Mouse (Mus musculus) bone marrow, adult 2 months (tissue): ENCODE results near the gene Ywhab. TPM values are rescaled to one million over a fixed set of nuclear protein-coding genes. Genes with fewer than 3 reads are reported as not detected.
A peak's percentile ranks its signal among the peaks of the same experiment; 100 is the strongest.

Source experiments
- H3K27ac ChIP-seq: fragments of 200-500 bp; 2 replicates; pipeline ENCODE4 v1.5.1; 2012; ENCODE audit warnings: low read depth, mild to moderate bottlenecking, control low read depth, inconsistent platforms, low read length; ENCODE audit not compliant: control insufficient read depth, poor library complexity, insufficient read depth
- H3K4me1 ChIP-seq: fragments of 200-500 bp; 2 replicates; pipeline ENCODE4 v1.6.1; 2011; ENCODE audit warnings: low read length; ENCODE audit not compliant: control insufficient read depth, insufficient read depth
- H3K4me3 ChIP-seq: fragments of 200-500 bp; replicated peaks from 2 replicates; pipeline ENCODE3; 2011; ENCODE audit warnings: mild to moderate bottlenecking, low read depth, low read length, control low read depth; ENCODE audit not compliant: control insufficient read depth
- CTCF ChIP-seq: fragments of 200-500 bp; IDR thresholded peaks from 2 replicates; pipeline ENCODE4 v1.5.1; 2011; ENCODE audit warnings: low read length, control low read depth; ENCODE audit not compliant: control insufficient read depth, insufficient read depth
- POLR2A ChIP-seq: fragments of 200-500 bp; IDR thresholded peaks from 2 replicates; pipeline ENCODE4 v1.6.1; 2011; ENCODE audit warnings: low read depth, mild to moderate bottlenecking, control low read depth, low read length, borderline replicate concordance; ENCODE audit not compliant: control insufficient read depth
- WGBS: fragments of 180-500 bp; shearing (Covaris S2); methylation state at CpG from one replicate; pipeline ENCODE4 v1.1.7; 2018; 5-methylcytosine and 5-hydroxymethylcytosine counted together
- polyA plus RNA-seq: library from polyadenylated mRNA; stranded (reverse); fragments of >200 nt; gene quantifications from 2 replicates; pipeline ENCODE4 v1.2.4, GENCODE M21; 2011; ENCODE audit warnings: low replicate concordance; ENCODE audit not compliant: missing spikeins, insufficient read depth, insufficient read length

The Ywhab gene
- polyA plus RNA-seq, 1 experiment: 61.2 TPM

DNA sequence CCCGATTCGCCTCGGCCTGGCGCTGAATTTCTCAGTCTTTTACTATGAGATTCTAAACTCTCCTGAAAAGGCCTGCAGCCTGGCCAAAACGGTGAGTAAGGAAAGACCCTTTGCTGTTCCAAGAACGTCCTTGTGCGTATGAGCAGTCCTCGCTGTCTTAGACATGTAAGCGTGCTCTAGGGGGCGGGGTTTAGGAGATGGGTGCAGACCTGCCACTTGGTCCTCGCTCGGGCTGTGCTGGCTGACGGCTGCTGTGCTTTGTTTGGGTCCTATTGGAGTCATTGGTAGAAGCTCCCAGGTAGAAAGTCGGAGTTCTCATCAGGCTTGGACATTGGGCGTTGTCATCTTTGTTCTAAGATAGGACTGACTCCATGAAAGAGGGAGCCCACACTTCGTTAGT is 20.5 kb downstream of the Ywhab start:
- WGBS: 92% methylated on average over 16 of the region's 16 CpGs
- Histone ChIP-seq H3K4me1 (peaks cover 4% of the 10 kb centered on the region; the same call in 1 of the 2 replicates), H3K4me3 (no peak overlapping the region), H3K27ac (no peak overlapping the region)
- no peak for TF ChIP-seq POLR2A
- no peak for TF ChIP-seq CTCF

DNA sequence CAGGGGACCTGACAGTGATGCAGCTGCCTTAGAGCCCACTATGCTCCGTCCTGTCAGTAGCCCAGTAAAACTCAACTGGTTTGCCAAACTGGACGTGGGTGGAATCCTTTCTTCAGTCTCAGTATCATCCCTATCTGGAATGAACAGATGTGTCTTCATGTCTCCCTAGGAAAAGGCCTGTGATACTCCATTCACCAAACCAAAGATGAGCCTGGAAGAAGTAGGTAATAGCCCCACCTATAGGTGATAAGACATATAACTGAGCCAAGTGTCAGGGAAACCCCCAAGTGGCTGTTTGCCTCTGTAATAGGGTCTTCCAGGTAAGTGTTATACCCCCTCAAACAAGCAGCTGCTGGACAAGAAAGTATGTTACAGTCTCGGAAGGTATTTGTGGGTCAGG is 24.1 kb downstream of the Ywhab start:
- TF ChIP-seq POLR2A (no peak), CTCF (no peak)
- no peak overlapping the region for H3K27ac ChIP-seq
- WGBS: 85% methylated on average over 3 of the region's 3 CpGs
- H3K4me1 ChIP-seq: no peaks in the 10 kb centered on the region; the same call in 1 of the 2 replicates
- no peak overlapping the region for H3K4me3 ChIP-seq

DNA sequence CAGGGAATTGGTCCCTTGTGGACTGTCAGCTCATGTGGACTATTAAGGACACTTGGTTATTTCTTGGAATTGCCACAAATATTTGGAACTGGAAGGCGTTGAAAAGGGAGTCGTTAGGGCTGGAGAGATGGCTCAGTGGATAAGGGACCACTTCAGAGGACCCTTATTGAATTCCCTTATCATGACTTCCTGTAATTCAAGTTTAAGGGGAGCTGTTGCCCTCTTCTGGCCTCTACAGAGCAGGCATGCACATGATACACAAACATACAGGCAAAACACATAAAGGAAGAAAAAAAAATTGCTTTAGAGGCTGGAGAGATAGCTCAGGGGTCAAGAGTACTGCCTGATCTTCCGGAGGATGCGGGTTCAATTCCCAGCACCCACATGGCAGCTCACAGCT is 25.2 kb downstream of the Ywhab start:
- TF ChIP-seq POLR2A (no peak), CTCF (no peak)

DNA sequence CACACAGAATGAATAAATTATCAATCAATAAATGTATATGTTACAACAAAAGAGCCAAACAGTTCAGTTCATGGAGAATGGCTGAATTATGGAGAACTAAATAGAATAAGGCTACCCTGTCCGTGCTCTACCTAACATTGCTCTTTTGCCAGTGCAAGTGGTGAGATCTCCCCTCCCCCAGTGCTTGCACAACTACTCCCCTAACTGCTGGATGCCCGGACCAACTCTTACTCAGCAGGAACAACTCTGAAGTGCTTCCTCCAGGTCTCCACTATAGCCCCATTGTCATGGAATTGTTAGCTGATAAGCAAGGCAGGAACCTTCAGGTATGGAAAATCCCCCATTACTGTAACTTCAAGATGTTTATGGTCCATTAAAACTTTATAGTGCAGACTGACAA is 27.3 kb downstream of the Ywhab start:
- Histone ChIP-seq H3K4me1 (no peaks in the 10 kb centered on the region; the same call in 1 of the 2 replicates), H3K27ac (no peak overlapping the region), H3K4me3 (no peak overlapping the region)
- TF ChIP-seq CTCF (no peak), POLR2A (no peak)
- WGBS: 11% methylated on average over 2 of the region's 2 CpGs

More for the DNA sequence above, 25.2 kb downstream of the Ywhab start:
- Histone ChIP-seq H3K27ac (no peak overlapping the region), H3K4me3 (no peak overlapping the region), H3K4me1 (no peaks in the 10 kb centered on the region; the same call in 1 of the 2 replicates)
- WGBS: 79% methylated on average over 4 of the region's 4 CpGs

DNA sequence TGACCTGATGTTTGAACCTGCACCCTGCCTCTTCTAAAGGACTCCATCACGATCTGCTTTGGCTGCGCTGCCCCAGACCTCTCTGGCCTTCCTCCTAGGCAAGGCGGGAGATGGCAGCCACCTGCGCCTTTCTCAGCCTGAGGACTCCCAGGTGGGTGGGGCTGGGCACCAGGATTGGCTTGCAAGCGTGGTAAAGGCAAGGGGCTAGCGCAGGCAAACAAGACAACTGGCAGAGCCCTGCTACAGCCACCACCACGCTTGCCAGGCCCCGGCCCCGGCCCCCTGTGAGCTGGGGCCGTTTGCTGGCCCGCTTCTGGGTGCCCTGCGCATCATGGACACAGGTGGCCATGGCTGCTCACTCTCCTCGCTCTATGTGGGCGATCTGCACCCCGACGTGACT is 30.4 kb downstream of the Ywhab start, which contains the start of gene Pabpc1l:
Gene Pabpc1l, plus strand, starts transcription at position 301 of the 400 bp plus-strand sequence.
- H3K4me1 ChIP-seq: no peaks in the 10 kb centered on the region; the same call in 1 of the 2 replicates
- WGBS: 87% methylated on average over 16 of the region's 16 CpGs
- TF ChIP-seq CTCF: no peak
- no peak for TF ChIP-seq POLR2A

DNA sequence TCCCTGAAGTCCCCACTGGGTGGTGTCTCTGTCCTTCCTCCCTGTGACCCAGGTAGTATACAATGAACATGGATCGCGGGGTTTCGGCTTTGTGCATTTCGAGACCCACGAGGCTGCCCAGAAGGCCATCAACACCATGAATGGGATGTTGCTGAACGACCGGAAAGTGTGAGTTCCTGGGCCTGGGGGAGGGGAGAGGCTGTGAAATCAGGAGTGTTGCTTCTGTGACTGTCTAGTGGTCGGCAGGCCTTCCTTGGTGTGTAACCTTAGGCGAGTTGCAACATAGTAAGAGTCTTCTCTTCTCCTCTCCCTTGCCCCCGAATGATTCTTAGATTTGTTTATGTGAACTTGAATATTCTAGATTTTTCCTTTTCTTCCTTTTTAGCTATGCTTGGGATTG is 36.4 kb downstream of the Ywhab start:
- Histone ChIP-seq H3K4me1 (no peaks in the 10 kb centered on the region; the same call in 1 of the 2 replicates), H3K27ac (0 out of 2 replicates have a peak overlapping the region, but pooled peaks have one; percentile 4), H3K4me3 (no peak overlapping the region)
- WGBS: 44% methylated on average over 10 of the region's 10 CpGs
- no peak for TF ChIP-seq POLR2A
- no peak for TF ChIP-seq CTCF

More for the DNA sequence above, 30.4 kb downstream of the Ywhab start, which contains the start of gene Pabpc1l:
- Histone ChIP-seq H3K4me3 (no peak within 1 kb of the TSS), H3K27ac (no peak within 1 kb of the TSS; the same call in 1 of the 2 replicates)

DNA sequence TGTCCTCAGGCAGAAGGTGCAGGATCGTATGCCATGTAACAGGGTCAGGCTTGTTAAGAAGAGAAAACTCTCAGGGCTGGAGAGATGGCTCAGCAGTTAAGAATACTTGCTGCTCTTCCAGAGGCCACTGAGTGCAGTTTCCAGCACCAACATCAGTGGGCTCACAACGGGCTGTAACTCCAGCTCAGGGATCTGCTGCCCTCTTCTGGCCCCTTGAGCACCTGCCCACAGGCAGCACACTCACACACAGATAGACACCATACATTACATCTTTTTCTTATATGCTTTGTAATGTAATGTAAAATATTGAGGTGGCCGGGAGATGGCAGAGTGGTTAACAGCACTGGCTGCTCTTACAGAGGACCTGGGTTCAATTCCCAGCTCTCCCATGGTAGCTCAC is 38.2 kb downstream of the Ywhab start:
- 85% methylated on average over 3 of the region's 3 CpGs for WGBS
- TF ChIP-seq POLR2A: no peak
- TF ChIP-seq CTCF: no peak
- Histone ChIP-seq H3K4me3 (no peak overlapping the region), H3K27ac (no peak overlapping the region), H3K4me1 (no peaks in the 10 kb centered on the region; the same call in none of the 2 replicates)

DNA sequence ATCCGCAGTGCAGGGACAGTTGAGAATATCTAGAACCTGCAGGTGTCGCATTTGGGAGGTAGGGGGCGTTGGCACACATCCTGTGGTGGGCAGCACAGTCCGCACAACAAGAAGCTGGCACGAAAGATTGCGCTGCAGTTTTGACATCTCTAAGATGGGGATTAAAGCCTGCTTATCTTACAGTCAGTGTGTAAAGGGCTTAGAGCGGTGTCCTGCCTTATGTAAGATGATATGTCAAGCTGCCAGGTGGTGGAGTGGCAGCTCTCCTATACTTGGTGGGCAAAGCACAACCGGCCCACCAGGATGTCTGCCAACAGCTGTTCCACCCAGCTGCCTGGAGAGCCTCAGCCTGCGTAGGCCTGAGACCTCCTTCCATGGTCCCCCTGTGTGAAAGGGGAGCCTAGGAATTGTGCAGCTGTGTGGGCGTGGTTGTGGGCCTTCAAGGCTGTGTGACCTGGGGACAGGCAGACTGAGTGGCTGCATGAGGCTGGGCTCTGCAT is 41.8 kb downstream of the Ywhab start:
- no peak overlapping the region for H3K4me3 ChIP-seq
- H3K27ac ChIP-seq: no peak overlapping the region
- TF ChIP-seq CTCF: peak; percentile 58
- no peak for TF ChIP-seq POLR2A
- H3K4me1 ChIP-seq: peaks cover 3% of the 10 kb centered on the region
- 30% methylated on average over 10 of the region's 10 CpGs for WGBS
